Mouse (Mus musculus): ENCODE results near the gene Ralgps2.

GRCm38 (mm10) chr1:156933712-156934111 is 5.7 kb downstream of the Ralgps2 start:
- TF ChIP-seq CTCF (conservative IDR thresholded peaks at IDR 0.05; ENCODE audit: low read length) (no peak), NANOG (IDR thresholded peaks at IDR 0.05; ENCODE audit: borderline replicate concordance, low read length) (no peak)
